Mouse (Mus musculus) B cell, adult 2 months (primary cell): Measurements from ENCODE around the gene Ptk7.

Experiments
- DNase-seq, 2 experiments: peaks; one replicate each; pipeline ENCODE4 v3.0.0; 2022

The Ptk7 gene

DNA sequence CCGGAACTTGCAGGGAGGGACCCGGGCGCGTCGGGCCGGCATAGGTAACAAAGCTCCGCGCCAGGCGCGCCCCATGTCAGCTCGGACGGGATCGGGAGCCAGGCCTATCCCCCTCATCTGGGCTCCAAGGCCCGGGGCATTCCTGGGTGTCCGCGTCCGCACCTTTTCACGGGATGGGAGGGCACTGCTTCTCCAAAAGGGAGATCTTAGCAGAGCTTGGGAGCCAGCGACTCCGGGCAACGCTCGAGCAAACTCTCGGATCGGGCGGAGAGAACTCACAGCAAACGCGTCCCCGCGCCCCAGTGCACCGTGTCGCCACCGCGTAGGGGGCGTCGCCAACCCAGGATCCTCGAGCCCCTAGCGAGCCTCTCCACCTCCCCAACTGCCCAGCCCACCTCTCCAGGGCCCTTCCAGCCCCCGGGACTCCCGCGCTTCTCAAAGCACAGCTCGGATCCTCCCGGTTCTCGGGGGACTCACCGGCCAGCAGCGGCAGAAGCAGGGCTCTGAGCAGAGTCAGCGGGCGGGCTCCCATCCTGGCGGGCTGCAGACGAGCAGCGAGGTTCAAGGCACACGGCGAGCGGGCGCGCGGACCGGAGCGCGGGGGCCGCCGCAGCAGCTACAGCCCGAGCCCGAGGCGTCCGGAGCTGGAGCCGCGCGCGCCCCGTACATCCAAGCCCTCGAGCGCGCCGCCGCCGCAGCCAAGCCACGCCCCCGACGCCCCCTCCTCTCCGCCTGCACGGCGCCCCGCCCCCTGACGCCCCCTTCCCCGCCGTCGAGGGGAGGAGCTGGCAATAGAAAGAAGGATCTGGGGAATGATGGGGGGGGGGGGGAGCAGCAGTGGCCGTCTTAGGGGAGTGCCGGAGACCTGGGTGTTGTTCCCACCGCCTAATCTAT, at the start of gene Ptk7:
TSS of gene Ptk7 (minus strand) at position 714 of the 894 bp plus-strand sequence.
- DNase-seq, result no peak

- DNase-seq, result no peak
Measured at GRCm38 (mm10) chr17:46678911-46679310, 49.6 kb upstream of the Ptk7 start.

- DNase-seq, result no peak
Measured at GRCm38 (mm10) chr17:46678416-46678815, 49.1 kb upstream of the Ptk7 start, which contains the start of gene Mea1. Gene Mea1, plus strand, starts transcription at chr17:46678793.

- DNase-seq, result no peak
Measured at GRCm38 (mm10) chr17:46674530-46675283, 45.4 kb upstream of the Ptk7 start.

- peak; percentile 89 for DNase-seq
Measured at GRCm38 (mm10) chr17:46673850-46674529, 44.7 kb upstream of the Ptk7 start, which contains the start of gene Rrp36. Gene Rrp36, minus strand, starts transcription at chr17:46674352.

GRCm38 (mm10) chr17:46669911-46670310, 40.6 kb upstream of the Ptk7 start:
- DNase-seq, result no peak

DNA sequence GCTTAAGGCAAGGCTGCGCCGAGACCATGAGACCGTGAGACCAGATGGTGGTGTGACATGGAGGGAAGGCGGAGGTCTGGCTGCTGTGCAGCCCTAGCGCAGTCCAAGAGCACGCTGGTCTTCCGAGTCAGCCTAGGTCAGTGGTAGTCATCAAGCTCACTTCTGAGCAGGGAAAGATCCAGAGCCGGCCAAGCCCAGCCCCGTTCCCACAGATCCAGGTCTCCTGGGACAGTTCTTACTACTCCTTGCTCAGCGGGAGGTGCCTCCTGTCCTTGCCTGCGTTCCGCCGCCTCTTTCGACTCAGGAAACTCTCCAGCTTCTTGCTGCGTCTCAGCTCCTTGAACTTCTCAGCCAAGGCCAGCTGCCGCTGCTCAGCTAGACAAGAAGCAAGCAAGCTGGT, 38.4 kb upstream of the Ptk7 start:
- DNase-seq, result no peak

GRCm38 (mm10) chr17:46662730-46663129, 33.4 kb upstream of the Ptk7 start:
- no peak for DNase-seq

- no peak for DNase-seq
Measured at GRCm38 (mm10) chr17:46661981-46662380, 32.7 kb upstream of the Ptk7 start.

DNA sequence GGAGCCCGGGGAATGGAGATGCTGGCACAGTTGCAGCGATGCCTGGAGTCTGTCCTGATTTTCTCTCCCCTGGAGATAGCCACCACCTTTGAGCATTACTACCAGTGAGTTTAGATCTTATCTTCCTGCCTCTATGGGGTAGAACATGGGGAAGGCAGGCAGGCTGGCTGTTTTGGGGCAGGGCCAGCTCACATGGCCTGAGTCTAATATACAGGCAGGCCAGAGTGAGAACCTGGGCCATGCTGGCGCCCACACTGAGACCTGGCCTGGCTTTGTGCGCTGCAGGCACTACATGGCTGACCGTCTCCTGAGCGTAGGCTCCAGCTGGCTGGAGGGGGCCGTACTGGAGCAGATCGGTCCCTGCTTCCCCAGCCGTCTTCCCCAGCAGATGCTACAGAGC, 32.0 kb upstream of the Ptk7 start:
- DNase-seq, result no peak

DNA sequence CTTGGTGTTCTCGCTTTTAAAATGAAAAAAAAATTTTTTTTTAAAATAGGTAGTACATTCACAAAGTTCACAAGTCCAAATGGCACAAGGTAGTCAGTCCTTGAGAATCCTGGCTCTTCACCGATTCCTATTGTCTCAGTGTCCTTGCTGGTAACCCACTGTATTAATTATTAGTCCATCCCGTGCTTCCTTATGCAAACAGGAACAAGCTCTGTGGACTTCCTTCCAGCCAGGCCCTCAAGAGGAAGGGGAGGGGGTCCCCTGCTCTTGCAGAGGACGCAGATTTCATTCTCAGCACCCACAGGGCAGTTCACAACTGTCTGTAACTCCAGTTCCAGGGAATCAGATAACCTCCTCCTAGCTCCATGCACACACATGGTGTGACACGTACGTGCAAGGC, 26.8 kb upstream of the Ptk7 start:
- DNase-seq, result no peak

GRCm38 (mm10) chr17:46651755-46652547, 22.6 kb upstream of the Ptk7 start:
- no peak for DNase-seq

GRCm38 (mm10) chr17:46651292-46651691, 22.0 kb upstream of the Ptk7 start:
- no peak for DNase-seq

GRCm38 (mm10) chr17:46650232-46651031, 21.1 kb upstream of the Ptk7 start, which contains the start of gene Cul7:
Gene Cul7, plus strand, starts transcription at chr17:46650337.
- DNase-seq, result peak; percentile 75

DNA sequence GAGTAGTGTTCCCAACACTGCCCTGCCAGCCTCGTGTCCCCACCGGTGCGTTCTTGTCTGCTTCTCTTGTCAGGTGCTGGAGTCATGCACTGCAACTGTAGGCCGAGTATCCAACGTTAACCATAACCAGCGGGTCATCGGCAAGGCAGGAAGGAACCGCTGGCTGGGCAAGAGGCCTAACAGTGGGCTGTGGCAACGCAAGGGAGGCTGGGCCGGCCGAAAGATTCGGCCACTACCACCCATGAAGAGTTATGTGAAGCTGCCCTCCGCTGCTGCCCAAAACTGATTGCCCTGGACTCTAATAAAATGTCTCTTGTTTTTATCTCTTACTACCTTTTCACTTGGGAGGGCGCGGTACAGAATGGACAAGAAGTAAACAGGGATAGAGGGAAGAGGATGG, 20.5 kb upstream of the Ptk7 start:
- DNase-seq, result no peak

GRCm38 (mm10) chr17:46648436-46648835, 19.1 kb upstream of the Ptk7 start:
- no peak for DNase-seq

GRCm38 (mm10) chr17:46647279-46647678, 18.0 kb upstream of the Ptk7 start:
- DNase-seq, result no peak

DNA sequence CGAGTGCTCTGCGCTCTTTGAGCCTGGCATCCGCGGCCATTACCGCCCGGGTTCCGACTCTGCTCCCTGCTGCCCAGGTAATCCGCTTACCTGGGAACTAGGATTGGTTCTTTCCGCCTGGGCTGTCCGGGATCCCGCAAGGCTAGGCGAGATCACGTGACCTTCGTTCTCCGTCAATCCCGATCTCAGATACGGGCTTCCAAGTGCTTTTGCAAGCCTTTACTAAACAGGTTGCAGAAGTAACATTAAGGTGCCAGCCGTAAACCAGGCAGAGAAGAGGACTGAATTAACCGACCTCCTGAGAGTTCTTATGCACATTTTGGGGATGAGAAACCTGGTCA, 17.0 kb upstream of the Ptk7 start:
- no peak for DNase-seq

DNA sequence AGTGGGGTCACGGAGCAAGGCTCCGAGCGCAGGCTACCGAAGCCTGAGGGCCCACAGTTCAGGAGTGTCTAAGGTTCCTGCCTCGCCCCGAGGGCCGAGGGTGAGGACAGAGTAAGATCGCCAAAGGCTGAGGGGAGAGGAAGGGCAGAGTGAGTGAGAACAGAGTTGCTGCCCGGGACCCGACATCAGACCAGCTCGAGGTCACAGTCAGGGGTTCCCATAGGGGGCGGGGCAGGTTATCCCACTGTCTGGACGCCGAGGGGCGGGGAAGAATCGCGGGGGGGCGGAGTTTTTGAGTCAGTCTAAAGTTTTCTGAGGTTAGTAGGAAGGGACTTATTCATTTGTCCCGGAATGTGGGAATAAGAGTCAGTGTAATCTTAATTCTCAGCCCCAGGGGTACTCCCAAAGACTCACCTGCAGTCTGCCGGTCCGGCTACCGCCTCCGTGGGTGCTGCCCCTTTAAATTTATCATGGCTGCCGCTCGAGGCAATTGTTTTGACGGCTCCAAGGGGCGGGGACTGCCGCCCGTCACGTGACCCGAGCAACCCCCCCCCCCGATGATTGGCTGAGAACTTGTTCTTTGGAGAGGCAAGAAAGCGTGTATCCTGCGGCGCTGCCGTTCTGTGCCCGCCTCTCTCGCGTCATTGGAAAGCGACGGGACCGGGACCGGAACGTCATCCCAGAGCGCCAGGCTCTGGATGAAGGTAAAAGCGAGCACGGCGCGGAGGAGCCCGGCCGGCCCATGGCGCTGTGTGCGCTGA, 16.4 kb upstream of the Ptk7 start, which contains the start of the genes Klc4 and Mrpl2:
TSS of gene Klc4 (minus strand) at position 462 of the 761 bp plus-strand sequence.
TSS of gene Mrpl2 (plus strand) at position 669 of the 761 bp plus-strand sequence.
- peak; percentile 99 for DNase-seq

GRCm38 (mm10) chr17:46644916-46645475, 15.7 kb upstream of the Ptk7 start:
- DNase-seq, result no peak
